Mouse (Mus musculus) E14TG2a.4 (cell line): ENCODE results near the gene Cnot1.
A peak's percentile ranks its signal among the peaks of the same experiment; 100 is the strongest.

Experiments
- H3K27me3 ChIP-seq: 2 replicates; pipeline ENCODE4 v1.6.1; 2014; ENCODE audit warnings: low read length, control low read depth; ENCODE audit not compliant: insufficient read depth
- H3K36me3 ChIP-seq: 2 replicates; pipeline ENCODE4 v1.6.1; 2014; ENCODE audit warnings: low read length, control low read depth; ENCODE audit not compliant: insufficient read depth
- H3K4me1 ChIP-seq: replicated peaks from 2 replicates; pipeline ENCODE4 v1.6.1; 2014; ENCODE audit warnings: low read depth, low read length, control low read depth
- H3K4me3 ChIP-seq: replicated peaks from 2 replicates; pipeline ENCODE4 v1.5.1; 2014; ENCODE audit warnings: mild to moderate bottlenecking, low read length
- H3K9me3 ChIP-seq: 2 replicates; pipeline ENCODE4 v1.6.1; 2014; ENCODE audit warnings: low read length, control low read depth
- CTCF ChIP-seq: conservative IDR thresholded peaks from 2 replicates; pipeline ENCODE4 v1.5.1; 2014; ENCODE audit warnings: low read length
- NANOG ChIP-seq: IDR thresholded peaks from 2 replicates; pipeline ENCODE4 v1.6.1; 2014; ENCODE audit warnings: borderline replicate concordance, low read length, mixed read lengths
- POU5F1 ChIP-seq: IDR thresholded peaks from 2 replicates; pipeline ENCODE4 v1.6.1; 2014; ENCODE audit warnings: low read length, borderline replicate concordance

Cnot1 gene

GRCm38 (mm10) chr8:95822699-95823098, 15.4 kb upstream of the Cnot1 start:
- TF ChIP-seq NANOG (no peak), POU5F1 (no peak), CTCF (no peak)
- no peak overlapping the region for H3K4me3 ChIP-seq
- no peaks in the 10 kb centered on the region for H3K9me3 ChIP-seq
- H3K27me3 ChIP-seq: no peaks in the 10 kb centered on the region
- H3K36me3 ChIP-seq: no peaks in the 10 kb centered on the region
- H3K4me1 ChIP-seq: peaks cover 54% of the 10 kb centered on the region

GRCm38 (mm10) chr8:95822096-95822495, 14.8 kb upstream of the Cnot1 start:
- Histone ChIP-seq H3K27me3 (no peaks in the 10 kb centered on the region), H3K4me1 (peaks cover 55% of the 10 kb centered on the region), H3K36me3 (no peaks in the 10 kb centered on the region), H3K4me3 (no peak overlapping the region), H3K9me3 (no peaks in the 10 kb centered on the region)
- TF ChIP-seq POU5F1 (no peak), NANOG (no peak), CTCF (no peak)

- H3K4me3 ChIP-seq: no peak overlapping the region
- no peaks in the 10 kb centered on the region for H3K9me3 ChIP-seq
- H3K4me1 ChIP-seq: peaks cover 63% of the 10 kb centered on the region
- no peaks in the 10 kb centered on the region for H3K36me3 ChIP-seq
- no peaks in the 10 kb centered on the region for H3K27me3 ChIP-seq
- no peak for TF ChIP-seq NANOG
- TF ChIP-seq CTCF: no peak
- TF ChIP-seq POU5F1: no peak
Observed at GRCm38 (mm10) chr8:95821266-95821665, 14.0 kb upstream of the Cnot1 start.

- H3K4me1 ChIP-seq: peaks cover 61% of the 10 kb centered on the region
- no peak for TF ChIP-seq NANOG
- TF ChIP-seq CTCF: no peak
- TF ChIP-seq POU5F1: no peak
- peak overlapping the region; percentile 54 for H3K4me3 ChIP-seq
Observed at GRCm38 (mm10) chr8:95818211-95818610, 10.9 kb upstream of the Cnot1 start.

GRCm38 (mm10) chr8:95817597-95817996, 10.3 kb upstream of the Cnot1 start:
- TF ChIP-seq CTCF: no peak
- TF ChIP-seq POU5F1: no peak
- TF ChIP-seq NANOG: no peak
- no peaks in the 10 kb centered on the region for H3K36me3 ChIP-seq
- peak overlapping the region; percentile 54 for H3K4me3 ChIP-seq
- H3K4me1 ChIP-seq: peaks cover 58% of the 10 kb centered on the region
- H3K27me3 ChIP-seq: no peaks in the 10 kb centered on the region
- no peaks in the 10 kb centered on the region for H3K9me3 ChIP-seq

More at GRCm38 (mm10) chr8:95818211-95818610, 10.9 kb upstream of the Cnot1 start:
- Histone ChIP-seq H3K36me3 (no peaks in the 10 kb centered on the region), H3K9me3 (no peaks in the 10 kb centered on the region), H3K27me3 (no peaks in the 10 kb centered on the region)

GRCm38 (mm10) chr8:95816044-95816708, 8.9 kb upstream of the Cnot1 start:
- TF ChIP-seq CTCF (no peak), NANOG (no peak), POU5F1 (no peak)

GRCm38 (mm10) chr8:95810184-95810591, 2.9 kb upstream of the Cnot1 start:
- peaks cover 40% of the 10 kb centered on the region for H3K4me1 ChIP-seq
- peaks cover 11% of the 10 kb centered on the region for H3K36me3 ChIP-seq
- no peaks in the 10 kb centered on the region for H3K9me3 ChIP-seq
- H3K4me3 ChIP-seq: no peak overlapping the region
- H3K27me3 ChIP-seq: no peaks in the 10 kb centered on the region
- TF ChIP-seq NANOG (no peak), POU5F1 (no peak), CTCF (no peak)

More at GRCm38 (mm10) chr8:95816044-95816708, 8.9 kb upstream of the Cnot1 start:
- no peaks in the 10 kb centered on the region for H3K36me3 ChIP-seq
- H3K4me3 ChIP-seq: peak overlapping the region; percentile 54; the same call in 1 of the 2 replicates
- no peaks in the 10 kb centered on the region for H3K9me3 ChIP-seq
- no peaks in the 10 kb centered on the region for H3K27me3 ChIP-seq
- peaks cover 55% of the 10 kb centered on the region for H3K4me1 ChIP-seq

- H3K4me1 ChIP-seq: peaks cover 50% of the 10 kb centered on the region
- H3K4me3 ChIP-seq: no peak overlapping the region
- H3K9me3 ChIP-seq: no peaks in the 10 kb centered on the region
- TF ChIP-seq CTCF (no peak), POU5F1 (no peak), NANOG (no peak)
- H3K27me3 ChIP-seq: no peaks in the 10 kb centered on the region
- H3K36me3 ChIP-seq: peaks cover 21% of the 10 kb centered on the region
Observed at GRCm38 (mm10) chr8:95809116-95809515, 1.9 kb upstream of the Cnot1 start.
